Mouse (Mus musculus) kidney, embryonic 14.5 days (tissue): ENCODE measurements around the gene Skil. TPM values are rescaled to one million over a fixed set of nuclear protein-coding genes. Genes with fewer than 3 reads are reported as not detected.
"Not testable (repeated sequence)": the region's sequence is repeated elsewhere in the genome, so short reads cannot be mapped to it uniquely, and the experiment has no call there.

Experiments used
- ATAC-seq: fragments of 200-750 bp; cut with Nextera tagmentation; 2 replicates; pipeline ENCODE4 v1.8.0; 2017; ENCODE audit warnings: moderate number of reproducible peaks, mild to moderate bottlenecking, moderate TSS enrichment, moderate library complexity; ENCODE audit not compliant: low FRiP score, low TSS enrichment
- H3K27ac ChIP-seq: fragments of 300-500 bp; sonication (generic); 2 replicates; pipeline ENCODE4 v1.5.1; 2014; ENCODE audit warnings: low read depth, mild to moderate bottlenecking, low read length, moderate library complexity, mixed read lengths
- H3K27me3 ChIP-seq: fragments of 300-500 bp; sonication (generic); 2 replicates; pipeline ENCODE4 v1.6.1; 2014; ENCODE audit warnings: mild to moderate bottlenecking, low read length; ENCODE audit not compliant: control insufficient read depth, insufficient read depth
- H3K36me3 ChIP-seq: fragments of 300-500 bp; sonication (generic); 2 replicates; pipeline ENCODE4 v1.6.1; 2014; ENCODE audit warnings: low read length, mixed read lengths; ENCODE audit not compliant: control insufficient read depth, insufficient read depth
- H3K4me1 ChIP-seq: fragments of 300-500 bp; sonication (generic); 2 replicates; pipeline ENCODE4 v1.6.1; 2014; ENCODE audit warnings: low read length, mixed read lengths; ENCODE audit not compliant: control insufficient read depth, insufficient read depth
- H3K4me2 ChIP-seq: fragments of 300-500 bp; sonication (generic); replicated peaks from 2 replicates; pipeline ENCODE4 v1.6.1; 2014; ENCODE audit warnings: low read depth, mild to moderate bottlenecking, low read length
- H3K4me3 ChIP-seq: fragments of 300-500 bp; sonication (generic); 2 replicates; pipeline ENCODE4 v1.5.1; 2014; ENCODE audit warnings: mild to moderate bottlenecking, low read length
- H3K9ac ChIP-seq: fragments of 300-500 bp; sonication (generic); 2 replicates; pipeline ENCODE4 v1.6.1; 2014; ENCODE audit warnings: low read depth, mild to moderate bottlenecking, low read length, moderate library complexity
- H3K9me3 ChIP-seq: fragments of 300-500 bp; sonication (generic); 2 replicates; pipeline ENCODE4 v1.6.1; 2016; ENCODE audit warnings: low read length; ENCODE audit not compliant: control insufficient read depth
- WGBS: fragments of 180-500 bp; shearing (Covaris S2); extraction: QIAGEN DNeasy Blood & Tissue Kit; methylation state at CpG from one replicate; pipeline ENCODE4 v1.1.7; 2014; 5-methylcytosine and 5-hydroxymethylcytosine counted together
- polyA plus RNA-seq: library from polyadenylated mRNA; unstranded; fragments of >200 nt; fragmentation: Nextera tagmentation; extraction: Ambion mirVana; gene quantifications from 2 replicates; pipeline ENCODE4 v1.2.1, GENCODE M21; 2014

The Skil gene
- polyA plus RNA-seq, 1 experiment from 2014 or later, result 26.8 TPM

DNA sequence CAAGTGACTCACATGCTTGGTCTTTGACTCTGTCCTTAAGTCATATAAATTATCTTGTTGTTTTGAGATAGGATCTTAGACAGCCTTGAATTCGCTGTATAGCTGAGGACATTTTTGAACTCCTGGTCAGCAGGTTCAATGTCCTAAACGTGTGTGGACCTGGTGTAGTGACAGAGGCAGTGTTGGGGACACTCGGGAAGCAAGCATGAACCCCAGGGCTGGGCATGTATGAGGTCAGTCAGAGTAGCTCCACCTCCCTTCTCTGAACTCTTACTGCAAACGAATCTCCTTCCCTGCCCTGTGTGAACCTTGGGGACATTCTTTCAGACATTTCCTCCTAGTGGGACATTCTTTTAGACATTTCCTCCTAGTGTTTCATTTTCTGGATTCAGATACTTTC is 34.9 kb downstream of the Skil start:
- no peak overlapping the region for H3K4me3 ChIP-seq
- ATAC-seq, result no peak
- H3K27me3 ChIP-seq, result no peaks in the 10 kb centered on the region
- H3K4me2 ChIP-seq, result no peak overlapping the region
- WGBS, result 29% methylated on average over 4 of the region's 4 CpGs
- H3K9ac ChIP-seq, result no peak overlapping the region
- H3K27ac ChIP-seq, result no peak overlapping the region
- H3K9me3 ChIP-seq, result no peaks in the 10 kb centered on the region
- H3K36me3 ChIP-seq, result no peaks in the 10 kb centered on the region
- no peaks in the 10 kb centered on the region for H3K4me1 ChIP-seq

DNA sequence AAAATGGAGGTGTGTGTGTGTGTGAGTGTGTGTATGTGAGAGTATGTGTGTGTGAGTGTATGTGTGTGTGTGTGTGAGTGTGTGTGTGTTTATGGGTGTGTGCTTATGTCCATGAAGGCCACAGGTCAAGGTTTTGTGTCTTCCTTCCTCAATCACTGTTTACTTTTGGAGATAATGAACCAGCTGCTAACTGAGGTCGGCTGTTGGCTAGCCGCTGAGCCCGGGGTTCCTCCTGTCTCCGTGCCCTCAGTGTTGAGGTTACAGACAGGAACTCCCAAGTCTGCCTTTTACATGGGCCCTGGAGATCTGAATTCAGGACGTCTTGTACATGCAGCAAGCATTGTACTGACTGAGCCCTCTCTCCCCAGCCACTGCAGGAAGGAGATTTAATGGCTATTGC is 38.8 kb downstream of the Skil start:
- H3K9me3 ChIP-seq, result no peaks in the 10 kb centered on the region
- no peak overlapping the region for H3K4me2 ChIP-seq
- H3K9ac ChIP-seq, result no peak overlapping the region
- WGBS, result 33% methylated on average over 5 of the region's 5 CpGs
- ATAC-seq, result no peak
- no peak overlapping the region for H3K27ac ChIP-seq
- no peaks in the 10 kb centered on the region for H3K36me3 ChIP-seq
- no peaks in the 10 kb centered on the region for H3K4me1 ChIP-seq
- no peaks in the 10 kb centered on the region for H3K27me3 ChIP-seq
- no peak overlapping the region for H3K4me3 ChIP-seq

GRCm38 (mm10) chr3:31134246-31134645 is 39.4 kb downstream of the Skil start:
- peak; percentile 32; the same call in 1 of the 2 replicates for ATAC-seq
- H3K27me3 ChIP-seq, result no peaks in the 10 kb centered on the region
- H3K4me1 ChIP-seq, result no peaks in the 10 kb centered on the region
- no peak overlapping the region for H3K9ac ChIP-seq
- WGBS, result 85% methylated on average over 8 of the region's 8 CpGs
- H3K4me2 ChIP-seq, result no peak overlapping the region
- no peaks in the 10 kb centered on the region for H3K9me3 ChIP-seq
- H3K27ac ChIP-seq, result no peak overlapping the region
- no peaks in the 10 kb centered on the region for H3K36me3 ChIP-seq
- no peak overlapping the region for H3K4me3 ChIP-seq

DNA sequence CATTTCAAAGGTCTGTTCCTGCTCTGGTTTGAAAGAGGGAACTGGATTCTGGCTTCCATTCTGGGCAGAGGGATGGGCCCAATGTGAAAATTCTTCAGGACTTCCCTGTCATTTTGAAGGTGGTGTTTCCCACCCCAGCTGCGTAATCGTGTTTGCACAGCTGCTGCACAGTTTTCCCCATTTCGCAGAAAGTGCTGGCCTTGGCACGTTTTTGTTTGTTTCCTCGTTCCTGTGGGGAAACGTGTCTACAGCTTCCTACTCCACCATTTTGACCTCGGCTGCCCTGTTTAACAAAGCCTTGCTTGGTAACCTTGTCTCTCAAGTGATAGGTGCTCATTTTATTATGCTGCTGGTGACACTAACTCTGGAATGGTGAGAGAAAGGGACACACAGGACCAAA is 39.8 kb downstream of the Skil start:
- ATAC-seq, result no peak
- H3K9me3 ChIP-seq, result no peaks in the 10 kb centered on the region
- no peak overlapping the region for H3K27ac ChIP-seq
- H3K4me2 ChIP-seq, result no peak overlapping the region
- H3K4me3 ChIP-seq, result no peak overlapping the region
- 25% methylated on average over 7 of the region's 7 CpGs for WGBS
- H3K9ac ChIP-seq, result no peak overlapping the region
- no peaks in the 10 kb centered on the region for H3K4me1 ChIP-seq
- no peaks in the 10 kb centered on the region for H3K36me3 ChIP-seq
- no peaks in the 10 kb centered on the region for H3K27me3 ChIP-seq

GRCm38 (mm10) chr3:31136591-31136990 is 41.7 kb downstream of the Skil start:
- not testable (repeated sequence) for H3K9ac ChIP-seq, H3K4me3 ChIP-seq, ATAC-seq, H3K27me3 ChIP-seq, H3K27ac ChIP-seq, H3K4me2 ChIP-seq, H3K36me3 ChIP-seq, H3K9me3 ChIP-seq, H3K4me1 ChIP-seq
- 57% methylated on average over 4 of the region's 4 CpGs for WGBS

- 0 out of 2 replicates have a peak, but pooled peaks have one; percentile 7 for ATAC-seq
- H3K4me2 ChIP-seq, result no peak overlapping the region
- H3K9ac ChIP-seq, result no peak overlapping the region
- WGBS, result 56% methylated on average over 13 of the region's 13 CpGs
- H3K4me1 ChIP-seq, result no peaks in the 10 kb centered on the region
- H3K9me3 ChIP-seq, result no peaks in the 10 kb centered on the region
- H3K36me3 ChIP-seq, result no peaks in the 10 kb centered on the region
- no peak overlapping the region for H3K27ac ChIP-seq
- no peak overlapping the region for H3K4me3 ChIP-seq
- no peaks in the 10 kb centered on the region for H3K27me3 ChIP-seq
Measured at GRCm38 (mm10) chr3:31138454-31139424, 43.9 kb downstream of the Skil start.

- Histone ChIP-seq H3K9me3 (no peaks in the 10 kb centered on the region), H3K36me3 (no peaks in the 10 kb centered on the region), H3K4me2 (no peak overlapping the region), H3K9ac (no peak overlapping the region), H3K27ac (no peak overlapping the region), H3K27me3 (no peaks in the 10 kb centered on the region), H3K4me3 (no peak overlapping the region), H3K4me1 (no peaks in the 10 kb centered on the region)
- no peak for ATAC-seq
- 90% methylated on average over 4 of the region's 4 CpGs for WGBS
Measured at GRCm38 (mm10) chr3:31141621-31142020, 46.8 kb downstream of the Skil start.

DNA sequence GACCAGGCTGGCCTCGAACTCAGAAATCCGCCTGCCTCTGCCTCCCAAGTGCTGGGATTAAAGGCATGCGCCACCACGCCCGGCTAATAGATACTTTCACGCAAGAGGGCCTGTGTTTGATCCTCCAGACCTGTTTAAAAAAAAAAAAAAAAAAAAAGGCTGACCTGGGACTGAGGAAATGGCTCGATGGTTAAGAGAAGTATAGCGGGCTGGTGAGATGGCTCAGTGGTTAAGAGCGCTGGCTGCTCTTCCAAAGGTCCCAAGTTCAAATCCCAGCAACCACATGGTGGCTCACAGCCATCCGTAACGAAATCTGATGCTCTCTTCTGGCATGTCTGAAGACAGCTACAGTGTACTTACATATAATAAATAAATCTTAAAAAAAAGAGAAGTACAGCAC is 50.4 kb downstream of the Skil start:
- H3K9me3 ChIP-seq, H3K27me3 ChIP-seq, H3K4me2 ChIP-seq, H3K9ac ChIP-seq, H3K36me3 ChIP-seq, H3K4me3 ChIP-seq, ATAC-seq, H3K4me1 ChIP-seq, H3K27ac ChIP-seq: not testable (repeated sequence)
- 90% methylated on average over 11 of the region's 11 CpGs for WGBS

- Histone ChIP-seq H3K27me3 (no peaks in the 10 kb centered on the region), H3K9me3 (no peaks in the 10 kb centered on the region), H3K4me3 (no peak overlapping the region), H3K27ac (no peak overlapping the region), H3K36me3 (no peaks in the 10 kb centered on the region), H3K4me2 (no peak overlapping the region), H3K4me1 (peaks cover 4% of the 10 kb centered on the region; the same call in 1 of the 2 replicates), H3K9ac (no peak overlapping the region)
- ATAC-seq, result peak; percentile 79
- 14% methylated on average over 14 of the region's 14 CpGs for WGBS
Measured at GRCm38 (mm10) chr3:31145641-31146290, 50.9 kb downstream of the Skil start.
